Mouse (Mus musculus) frontal cortex, adult (tissue): ENCODE measurements around the gene Stra8.

Experiments
- ATAC-seq: cut with Nextera tagmentation; 2 replicates; pipeline ENCODE4 v1.9.2; 2017; ENCODE audit warnings: mild to moderate bottlenecking, moderate library complexity, mixed read lengths; ENCODE audit not compliant: low TSS enrichment

Gene Stra8

DNA sequence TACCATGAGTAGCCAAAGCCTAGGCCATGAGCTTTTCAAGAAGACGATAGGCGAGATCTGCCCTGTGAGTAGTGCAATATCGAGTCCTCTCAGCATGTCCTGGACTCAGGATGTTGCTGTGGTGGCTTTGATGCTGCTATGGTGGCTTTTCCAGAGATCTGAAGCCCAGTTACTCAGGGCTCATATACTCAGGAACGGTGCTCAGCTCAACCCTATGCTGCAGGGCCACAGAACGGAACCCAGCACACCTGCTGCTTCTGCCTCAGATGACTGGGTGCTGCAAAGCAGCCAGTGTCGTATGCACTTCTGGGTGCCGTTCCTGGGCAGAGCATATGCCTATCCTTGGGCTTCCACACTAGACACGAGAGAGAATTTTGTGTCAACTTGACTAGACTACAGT, 19.5 kb downstream of the Stra8 start:
- no peak for ATAC-seq

- ATAC-seq, result no peak
Measured at GRCm38 (mm10) chr6:34941496-34941895, 21.5 kb downstream of the Stra8 start.

- ATAC-seq, result no peak
Measured at GRCm38 (mm10) chr6:34942446-34942845, 22.5 kb downstream of the Stra8 start.

DNA sequence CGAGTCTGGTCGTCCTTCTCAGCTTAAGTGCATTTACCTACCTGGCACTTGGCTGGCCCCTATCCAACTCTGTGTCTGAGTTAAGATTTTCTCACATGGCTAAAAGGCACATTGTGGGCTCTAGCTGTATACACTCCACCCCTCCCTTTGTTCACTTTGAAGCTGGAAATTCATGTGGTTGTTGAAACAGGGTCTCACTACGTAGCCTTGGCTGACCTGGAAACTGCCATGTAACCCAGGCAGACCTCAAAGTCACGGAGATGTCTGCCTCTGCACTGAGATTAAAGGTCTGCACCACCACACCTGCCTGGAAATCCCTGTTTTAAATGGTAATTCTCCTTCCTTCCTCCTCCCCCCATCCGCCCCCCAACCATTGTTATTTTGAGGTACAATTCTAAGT, 23.5 kb downstream of the Stra8 start:
- no peak for ATAC-seq

- no peak for ATAC-seq
Measured at GRCm38 (mm10) chr6:34946486-34947079, 26.6 kb downstream of the Stra8 start.

DNA sequence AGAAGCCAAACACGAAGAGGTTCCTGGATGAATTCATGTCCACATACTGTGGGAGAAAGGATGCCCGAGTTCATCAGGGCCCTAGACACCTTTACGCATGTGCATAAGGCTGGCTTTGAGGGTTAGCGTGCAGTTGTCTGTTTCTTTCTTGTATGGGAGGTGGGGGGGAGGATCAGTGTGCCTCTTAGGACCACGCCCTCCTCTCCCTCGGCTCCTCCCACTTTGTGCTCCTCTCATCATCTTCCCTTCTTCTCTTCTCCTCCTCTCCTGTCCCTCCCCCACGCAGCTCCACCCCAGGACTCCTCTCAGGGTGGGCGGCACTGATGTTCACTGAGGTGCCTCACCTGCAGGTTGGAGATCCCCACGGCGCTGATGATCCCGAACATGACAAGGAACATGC, 28.5 kb downstream of the Stra8 start:
- ATAC-seq, result peak; percentile 50

DNA sequence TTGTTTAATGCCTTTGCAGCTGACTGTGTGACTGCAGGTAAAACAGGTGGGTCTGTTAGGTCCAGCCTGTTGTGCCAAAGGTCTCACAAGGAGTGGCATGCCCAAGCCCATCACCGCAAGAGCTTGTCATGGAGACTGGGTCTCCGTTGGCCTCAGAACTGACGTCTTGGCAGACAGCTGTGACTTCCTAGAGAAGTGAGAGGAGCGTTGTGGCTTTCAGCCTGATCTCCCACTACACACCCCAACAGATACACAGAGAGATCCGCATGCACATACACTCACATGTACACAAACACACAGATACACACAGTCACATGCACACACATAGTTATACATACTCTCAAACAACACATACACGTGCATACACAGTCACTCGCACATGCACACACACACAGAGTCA, 31.6 kb downstream of the Stra8 start:
- no peak for ATAC-seq

GRCm38 (mm10) chr6:34951956-34952667, 32.1 kb downstream of the Stra8 start:
- no peak for ATAC-seq

DNA sequence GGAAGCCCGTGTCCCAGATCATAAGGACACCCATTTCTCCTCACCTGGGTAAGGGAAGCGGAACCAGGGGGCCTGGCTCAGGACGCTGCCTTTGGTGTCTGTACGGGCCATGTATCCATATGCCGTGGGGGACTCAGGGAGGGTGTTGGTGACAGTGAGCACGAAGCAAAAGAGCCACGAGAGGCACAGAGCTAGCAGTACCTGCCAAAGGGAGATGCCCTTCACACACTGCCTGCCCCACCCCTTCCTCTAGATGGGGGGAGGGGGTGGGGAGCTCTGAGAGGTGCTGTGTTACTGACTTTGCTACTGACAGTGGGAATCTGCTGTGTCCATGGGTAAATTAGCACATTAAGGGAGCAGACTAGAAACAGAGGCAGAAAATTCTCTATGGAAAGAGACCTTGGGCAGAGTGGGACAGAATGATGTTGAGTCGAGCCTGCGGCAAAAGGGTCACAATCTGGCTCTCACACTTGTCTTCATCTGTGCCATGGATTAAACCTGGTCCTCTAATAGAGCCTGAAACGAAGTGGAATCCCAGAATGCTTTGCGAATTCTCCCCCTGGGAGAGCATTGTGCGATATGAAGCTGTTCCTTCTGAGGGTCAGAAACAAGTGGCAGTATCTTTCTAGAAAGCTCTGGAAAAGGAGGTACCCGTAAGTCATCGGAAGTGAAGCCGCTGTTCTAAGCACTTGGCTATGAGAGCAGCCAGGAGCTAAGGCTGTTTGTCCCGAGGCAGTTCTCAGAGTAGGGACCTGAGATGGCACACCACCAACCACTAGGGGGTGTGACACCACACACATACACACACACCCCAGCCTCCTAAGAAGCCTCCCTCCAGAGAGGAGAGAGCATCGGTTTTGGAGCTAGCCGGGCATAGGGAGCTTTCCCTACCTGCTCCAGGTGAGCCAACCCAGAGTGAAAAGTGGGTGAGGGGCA, 35.2 kb downstream of the Stra8 start:
- ATAC-seq, result peak; percentile 86

- ATAC-seq, result no peak
Measured at GRCm38 (mm10) chr6:34955862-34956241, 35.9 kb downstream of the Stra8 start.

DNA sequence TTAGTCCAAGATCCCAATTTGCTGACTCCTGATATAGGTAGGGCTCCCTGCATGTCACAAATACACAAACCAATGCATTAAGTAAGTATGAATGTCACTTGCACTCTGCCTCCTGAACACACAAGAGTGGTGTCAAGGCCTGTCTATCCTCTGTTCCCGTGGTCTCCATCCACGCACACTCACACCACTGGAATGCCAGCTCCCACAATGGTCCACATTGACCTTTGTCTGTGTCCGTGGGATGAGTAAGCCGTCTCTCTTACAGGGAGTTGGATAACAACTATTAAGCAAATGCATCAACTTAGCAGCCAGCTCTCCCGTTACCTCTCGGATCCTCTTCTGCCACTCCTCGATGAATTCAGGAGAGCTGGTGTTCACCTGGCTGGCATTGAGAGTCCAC, 39.2 kb downstream of the Stra8 start:
- no peak for ATAC-seq

DNA sequence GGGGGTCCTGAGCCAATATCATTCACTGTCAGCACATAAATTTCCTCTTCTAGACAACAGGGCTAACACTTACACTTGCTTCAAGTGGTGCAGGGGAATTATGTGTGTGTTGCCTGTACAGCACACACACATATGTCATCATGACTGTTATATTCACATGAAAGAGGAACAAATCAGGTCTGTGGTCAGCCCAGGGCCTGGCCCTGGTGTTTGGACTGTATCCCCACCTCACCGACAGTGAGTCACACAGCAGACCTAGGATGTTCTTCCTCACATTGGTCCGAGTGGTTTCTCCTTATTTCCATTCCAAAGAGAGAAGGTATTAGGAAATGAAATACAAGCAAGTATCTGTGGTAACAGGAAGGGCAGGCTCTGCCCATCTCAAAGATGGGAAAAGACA, 44.6 kb downstream of the Stra8 start:
- ATAC-seq, result no peak

GRCm38 (mm10) chr6:34965819-34966539, 46.0 kb downstream of the Stra8 start:
- ATAC-seq, result no peak

DNA sequence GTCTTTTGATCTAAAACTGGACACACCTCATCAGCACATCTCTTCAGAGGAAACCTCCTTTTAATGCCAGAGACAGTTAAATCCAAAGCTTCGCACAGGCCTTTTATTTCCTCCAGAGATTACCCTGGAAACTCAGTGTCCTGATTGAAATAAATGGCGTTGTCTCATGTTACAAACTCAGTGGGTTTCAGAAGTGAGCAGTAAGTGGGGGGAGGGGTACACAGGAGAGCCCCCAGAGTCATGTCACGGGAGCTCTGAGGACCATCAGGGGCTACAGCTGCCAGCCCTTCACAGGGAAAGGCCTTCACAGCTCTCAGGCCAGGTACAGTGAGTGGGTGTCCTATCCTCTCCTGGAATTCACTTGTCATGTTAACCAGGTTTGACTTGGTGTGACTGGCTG, 51.2 kb downstream of the Stra8 start:
- ATAC-seq, result no peak

GRCm38 (mm10) chr6:34979291-34979690, 59.3 kb downstream of the Stra8 start:
- ATAC-seq, result no peak

GRCm38 (mm10) chr6:34980661-34981060, 60.7 kb downstream of the Stra8 start:
- ATAC-seq, result no peak

GRCm38 (mm10) chr6:34987085-34987645, 67.2 kb downstream of the Stra8 start:
- no peak for ATAC-seq

- ATAC-seq, result no peak
Measured at GRCm38 (mm10) chr6:34988081-34988761, 68.3 kb downstream of the Stra8 start, which contains the start of gene Slc23a4. Gene Slc23a4, minus strand, starts transcription at chr6:34988404.
